Mouse (Mus musculus): ENCODE measurements around the gene Mei1. TPM values are rescaled to one million over a fixed set of nuclear protein-coding genes. Genes with fewer than 3 reads are reported as not detected.

Mei1 gene
- total RNA-seq, 4 experiments from 2014 or later = 0.35 to 0.87 (median 0.66) TPM

DNA sequence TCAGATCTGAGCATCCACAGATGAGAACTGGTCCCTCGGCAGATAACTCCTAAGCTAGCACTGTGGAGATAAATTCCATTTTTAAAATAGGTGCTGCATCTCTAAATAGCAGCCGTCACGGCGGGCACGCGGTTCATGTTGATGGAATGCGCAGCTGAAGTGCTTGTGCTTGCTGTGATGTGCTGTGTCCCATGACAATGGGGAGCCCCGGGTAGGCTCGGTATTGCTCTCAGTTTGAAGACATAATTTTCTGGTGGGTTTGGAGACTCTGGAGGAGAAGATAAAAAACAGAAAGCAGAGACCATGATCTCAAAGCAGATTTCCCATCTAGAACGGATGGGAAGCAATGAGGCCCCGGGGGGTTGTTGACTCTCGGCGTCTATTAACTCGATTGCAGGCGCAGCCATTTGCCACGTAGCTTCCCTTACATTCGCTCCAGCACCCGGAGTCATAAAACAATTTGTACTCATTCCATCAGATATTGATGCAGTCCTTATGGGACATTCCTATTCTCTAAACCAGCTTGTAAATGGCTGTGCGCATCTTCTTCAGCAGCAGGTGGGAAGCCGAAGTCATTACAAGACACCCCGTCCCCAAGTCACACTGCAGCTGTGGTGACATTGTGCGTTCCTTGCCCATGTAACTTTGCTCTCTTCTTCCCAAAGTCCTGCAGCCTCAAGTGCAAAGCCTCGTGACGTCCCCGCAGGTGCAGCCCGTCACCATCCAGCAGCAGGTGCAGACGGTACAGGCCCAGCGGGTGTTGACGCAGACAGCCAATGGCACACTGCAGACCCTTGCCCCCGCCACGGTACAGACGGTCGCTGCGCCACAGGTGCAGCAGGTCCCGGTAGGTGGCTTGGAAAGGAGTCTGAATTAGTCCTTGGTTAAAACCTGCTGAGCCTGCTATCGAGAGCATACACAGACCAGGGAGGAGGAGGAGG, 100.9 kb downstream of the Mei1 start:
- no peak for DNase-seq (ENCODE audit: low spot score in 2 of 2)

DNA sequence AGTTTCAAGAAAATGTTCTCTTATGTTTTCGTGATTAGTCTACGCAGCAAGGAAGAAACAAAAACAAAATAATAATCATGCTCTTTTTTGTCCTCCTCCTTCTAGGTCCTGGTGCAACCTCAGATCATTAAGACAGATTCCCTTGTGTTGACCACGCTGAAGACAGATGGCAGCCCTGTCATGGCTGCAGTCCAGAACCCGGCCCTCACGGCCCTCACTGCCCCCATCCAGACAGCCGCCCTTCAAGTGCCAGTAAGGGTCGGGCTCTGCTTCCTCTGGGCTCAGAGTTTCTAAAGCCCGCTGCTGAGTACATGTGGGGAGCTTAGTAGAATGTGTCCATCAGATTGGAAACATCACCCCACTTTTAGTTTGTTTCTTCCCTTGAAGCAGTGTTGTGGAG, 102.9 kb downstream of the Mei1 start:
- DNase-seq (ENCODE audit: low spot score in 2 of 2) = no peak

DNA sequence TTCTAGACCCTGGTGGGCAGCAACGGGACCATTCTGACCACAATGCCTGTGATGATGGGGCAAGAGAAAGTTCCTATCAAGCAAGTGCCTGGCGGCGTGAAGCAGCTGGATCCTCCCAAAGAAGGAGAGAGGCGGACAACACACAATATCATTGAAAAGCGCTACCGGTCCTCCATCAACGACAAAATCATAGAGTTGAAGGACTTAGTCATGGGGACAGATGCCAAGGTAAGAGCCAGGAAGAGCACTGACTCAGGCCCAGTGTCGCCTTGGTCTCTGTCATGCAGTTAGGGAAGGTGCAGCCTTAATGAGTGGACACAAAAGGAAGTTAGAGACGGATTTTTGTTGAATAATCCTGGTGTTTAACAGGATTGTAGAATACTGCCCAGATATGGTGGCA, 105.3 kb downstream of the Mei1 start:
- no peak for DNase-seq (ENCODE audit: low spot score in 2 of 2)

Other genes starting within 250 kb of the Mei1 start
- gene Tob2, start 211.2 kb upstream of the Mei1 start, total RNA-seq (2022) = 10 to 100 TPM; 24.8 to 39.6 (median 30.6) TPM
- gene Phf5a, start 198.1 kb upstream of the Mei1 start, total RNA-seq (2022) = 10 to 100 TPM; 35.7 to 44.3 (median 36.7) TPM
- 100 to 1,000 TPM; 456 to 502 (median 473) TPM for gene Aco2, start 197.7 kb upstream of the Mei1 start, total RNA-seq (2022)
- gene Polr3h, start 143.8 kb upstream of the Mei1 start, total RNA-seq (2022) = 10 to 100 TPM; 39.5 to 50.1 (median 47.8) TPM
- gene Csdc2, start 133.2 kb upstream of the Mei1 start, total RNA-seq (2022) = 10 to 100 TPM; 63.2 to 67.4 (median 65.9) TPM
- 100 to 1,000 TPM; 190 to 206 (median 199) TPM for gene Pmm1, start 109.1 kb upstream of the Mei1 start, total RNA-seq (2022)
- gene 1700029P11Rik, start 89.5 kb upstream of the Mei1 start, total RNA-seq (2022) = not detected
- 10 to 100 TPM; 27.4 to 35.4 (median 28.9) TPM for gene Xrcc6, start 82.2 kb upstream of the Mei1 start, total RNA-seq (2022)
- 100 to 1,000 TPM in 2 of 4 experiments, 10 to 100 TPM in 2; 90.4 to 112 (median 101) TPM for gene Desi1, start 36.1 kb upstream of the Mei1 start, total RNA-seq (2022)
- 100 to 1,000 TPM in 3 of 4 experiments, 10 to 100 TPM in 1; 98.4 to 120 (median 115) TPM for gene Snu13, start 22.4 kb upstream of the Mei1 start, total RNA-seq (2022)
- not detected for gene 4930407I10Rik, start 10.8 kb upstream of the Mei1 start, total RNA-seq (2022)
- gene Ccdc134, start 57.9 kb downstream of the Mei1 start, total RNA-seq (2022) = 10 to 100 TPM; 10.4 to 14.3 (median 13.0) TPM
- gene Srebf2, start 77.2 kb downstream of the Mei1 start, total RNA-seq (2022) = 100 to 1,000 TPM; 175 to 214 (median 189) TPM
- gene Shisa8, start 142.8 kb downstream of the Mei1 start, total RNA-seq (2022) = 1 to 10 TPM; 1.6 to 3.5 (median 2.0) TPM
- gene Tnfrsf13c, start 154.4 kb downstream of the Mei1 start, total RNA-seq (2022) = under 1 TPM in 2 of 4 experiments, not detected in 2; 0.69 to 0.80 TPM
- 1 to 10 TPM; 2.6 to 4.8 (median 4.4) TPM for gene Cenpm, start 174.8 kb downstream of the Mei1 start, total RNA-seq (2022)
- gene 1500009C09Rik, start 182.4 kb downstream of the Mei1 start, total RNA-seq (2022) = 100 to 1,000 TPM in 3 of 4 experiments, 10 to 100 TPM in 1; 91.7 to 112 (median 104) TPM
- 100 to 1,000 TPM; 583 to 608 (median 584) TPM for gene Sept3, start 204.9 kb downstream of the Mei1 start, total RNA-seq (2022)
- not detected for gene Wbp2nl, start 229.0 kb downstream of the Mei1 start, total RNA-seq (2022)